Mouse (Mus musculus) ES-E14 (cell line): ENCODE results near the gene Cuedc1.

Experiments
- CHD2 ChIP-seq: IDR thresholded peaks from 2 replicates; pipeline ENCODE4 v1.6.1; 2014; ENCODE audit warnings: mild to moderate bottlenecking, low read depth, low read length, inconsistent platforms
- ZNF384 ChIP-seq: IDR thresholded peaks from 2 replicates; pipeline ENCODE4 v1.6.1; 2012; ENCODE audit warnings: low read depth, low read length, inconsistent platforms

GRCm38 (mm10) chr11:88159389-88159788, 61.5 kb downstream of the Cuedc1 start:
- TF ChIP-seq CHD2 (no peak), ZNF384 (no peak)
